Mouse (Mus musculus): ENCODE results near the gene Txnrd2.

DNA sequence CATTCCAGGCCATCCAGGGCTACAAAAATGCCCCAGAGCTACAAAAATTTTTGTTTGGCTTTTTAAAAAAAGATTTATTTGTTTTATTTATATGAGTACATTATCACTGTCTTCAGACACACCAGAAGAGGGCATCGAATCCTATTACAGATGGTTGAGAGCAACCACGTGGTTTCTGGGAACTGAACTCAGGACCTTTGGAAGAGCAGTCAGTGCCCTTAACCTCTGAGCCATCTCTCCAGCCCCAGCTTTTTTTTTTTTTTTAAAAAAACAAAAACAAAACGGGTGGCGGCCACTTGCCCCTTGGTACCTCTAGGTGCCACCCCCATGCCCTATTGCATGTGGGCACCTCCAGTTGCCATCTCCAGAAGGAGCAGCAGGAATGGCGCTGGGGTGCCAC, 8.7 kb upstream of the Txnrd2 start:
- no peak for TF ChIP-seq USF2 (conservative IDR thresholded peaks at IDR 0.05; ENCODE audit: low read depth, low read length)
- TF ChIP-seq MAX (IDR thresholded peaks at IDR 0.05; ENCODE audit: low read length): no peak
- TF ChIP-seq CTCF (conservative IDR thresholded peaks at IDR 0.05 in 1 of 2, IDR thresholded peaks at IDR 0.05 in 1 of 2; ENCODE audit: low read depth in 2 of 2, low read length in 2 of 2): no peak
- no peak for TF ChIP-seq POLR2A (IDR thresholded peaks at IDR 0.05; ENCODE audit: low read depth, low read length)
- no peak for TF ChIP-seq CHD2 (IDR thresholded peaks at IDR 0.05; ENCODE audit: low read length)
- TF ChIP-seq JUND (conservative IDR thresholded peaks at IDR 0.05; ENCODE audit: low read depth, low read length): no peak
- no peak for TF ChIP-seq E2F4 (IDR thresholded peaks at IDR 0.05; ENCODE audit: insufficient replicate concordance, low read depth, low read length)
- no peak for TF ChIP-seq NELFE (IDR thresholded peaks at IDR 0.05; ENCODE audit: low read depth, low read length)
- no peak for TF ChIP-seq GABPA (IDR thresholded peaks at IDR 0.05; ENCODE audit: insufficient replicate concordance, low read depth, low read length)
- TF ChIP-seq BHLHE40 (IDR thresholded peaks at IDR 0.05; ENCODE audit: low read depth, low read length): no peak
- no peak for TF ChIP-seq USF1 (IDR thresholded peaks at IDR 0.05; ENCODE audit: low read depth, low read length)
- TF ChIP-seq MAFK (IDR thresholded peaks at IDR 0.05; ENCODE audit: insufficient replicate concordance, low read length): no peak
- TF ChIP-seq SMC3 (IDR thresholded peaks at IDR 0.05; ENCODE audit: low read depth, low read length): no peak
